Comparison of ENCODE assay signal across 20 mouse cellular contexts in the genomic region with DNA sequence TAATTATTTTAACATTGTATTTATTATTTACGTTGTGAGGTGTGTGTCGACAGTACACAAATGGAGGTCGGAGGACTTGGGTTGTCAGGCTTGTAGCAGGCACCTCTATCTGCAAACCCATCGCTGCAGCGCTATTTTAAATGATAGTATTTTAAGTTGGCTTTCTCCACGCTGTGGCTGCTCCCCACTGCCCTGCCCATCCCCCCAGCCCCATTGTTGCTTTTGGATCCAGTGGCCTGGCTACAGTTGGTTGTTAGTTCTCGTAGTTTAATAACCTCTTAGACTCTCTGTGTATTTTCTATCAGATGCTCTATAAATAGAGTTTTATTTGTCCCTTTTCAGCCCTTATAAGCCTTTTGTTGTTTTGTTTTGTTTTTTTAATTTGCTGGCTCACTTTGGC. TPM values are rescaled to one million over a fixed set of nuclear protein-coding genes. Genes with fewer than 3 reads are reported as not detected.
DNase-seq lines count a peak whose midpoint lies in the region; ATAC-seq and TF ChIP-seq lines count a peak whose summit lies in the region.
"Had no signal": no experiment of that assay in that cellular context is flagged by ENCODE, and none has a peak within 500 bp of the region (broad histone marks: within the 10 kb centered on the region; RNA-seq: fewer than 3 reads in every experiment).

No protein-coding gene starts in this region.

- 69% methylated on average over 7 of the region's 7 CpGs for WGBS in kidney, adult 2 months
- WGBS in lung, embryonic 14.5 days, result 50% methylated on average over 7 of the region's 7 CpGs
- 60% methylated on average over 7 of the region's 7 CpGs for WGBS in lung, adult 2 months

- no peak for ATAC-seq in lung, embryonic 14.5 days (ENCODE audit: insufficient read depth)

- H3K36me3 ChIP-seq in kidney, adult 2 months (ENCODE audit: control insufficient read depth, insufficient read depth, low read length), result no peaks in the 10 kb centered on the region
- no peaks in the 10 kb centered on the region for H3K36me3 ChIP-seq in lung, embryonic 14.5 days (ENCODE audit: insufficient read depth)
- H3K36me3 ChIP-seq: embryonic facial prominence, embryonic 12.5 days; forebrain, embryonic 12.5 days; heart, embryonic 15.5 days; hindbrain, embryonic 10.5 days had no signal

- intact Hi-C loops in heart, postnatal 36 days (cut with DNase I), result no loop called here

- H3K9ac ChIP-seq in lung, embryonic 14.5 days, result no peak overlapping the region
- H3K9ac ChIP-seq: embryonic facial prominence, embryonic 12.5 days; forebrain, embryonic 12.5 days; heart, embryonic 15.5 days had no signal

- H3K9me3 ChIP-seq in lung, embryonic 14.5 days (ENCODE audit: low read depth, low read length), result no peaks in the 10 kb centered on the region
- H3K9me3 ChIP-seq: embryonic facial prominence, embryonic 12.5 days; forebrain, embryonic 12.5 days; heart, embryonic 15.5 days; hindbrain, embryonic 10.5 days had no signal

- H3K27me3 ChIP-seq in kidney, adult 2 months (replicated peaks; ENCODE audit: control insufficient read depth, insufficient read depth, low read length), result no peaks in the 10 kb centered on the region
- H3K27me3 ChIP-seq in lung, embryonic 14.5 days (ENCODE audit: insufficient read depth, low read length), result no peaks in the 10 kb centered on the region
- H3K27me3 ChIP-seq: embryonic facial prominence, embryonic 12.5 days; forebrain, embryonic 12.5 days; heart, embryonic 15.5 days had no signal

- no peak overlapping the region for H3K4me2 ChIP-seq in lung, embryonic 14.5 days
- H3K4me2 ChIP-seq: embryonic facial prominence, embryonic 12.5 days; forebrain, embryonic 12.5 days; heart, embryonic 11.5 days; heart, embryonic 15.5 days had no signal

- H3K4me3 ChIP-seq in kidney, adult 2 months (ENCODE audit: insufficient read depth, low read depth, low read length), result no peak overlapping the region
- no peak overlapping the region for H3K4me3 ChIP-seq in lung, embryonic 14.5 days (ENCODE audit: low read depth, low read length)
- H3K4me3 ChIP-seq in lung, adult 2 months (replicated peaks; ENCODE audit: extremely low read depth, low read depth, low read length), result no peak overlapping the region
- H3K4me3 ChIP-seq: embryonic facial prominence, embryonic 12.5 days; forebrain, embryonic 12.5 days; heart, adult 2 months; heart, embryonic 15.5 days; hindbrain, embryonic 10.5 days had no signal

- DNase-seq in heart, adult 11 months, result peak; percentile 71
- DNase-seq in heart, postnatal 36 days, result no peak
- peak; percentile 8 to 29 for DNase-seq in kidney, postnatal 36 days
- no peak for DNase-seq in kidney, adult 2 months
- DNase-seq in lung, embryonic 14.5 days, result peak; percentile 45
- DNase-seq in lung, adult 2 months, result no peak
- peak; percentile 7 for DNase-seq in lung, postnatal 14 days
- no peak for DNase-seq in lung, postnatal 36 days
- DNase-seq: adrenal gland, postnatal 10 days; cerebellum, adult 11 months; cerebellum, adult 8-10 months; embryo, embryonic 11 days; gastrocnemius, postnatal 10 days; heart, adult 2 months; heart, postnatal 14 days had no signal

- TF ChIP-seq POLR2A in kidney, adult 2 months (IDR thresholded peaks at IDR 0.05; ENCODE audit: low read depth, low read length), result no peak
- TF ChIP-seq POLR2A in lung, adult 2 months (IDR thresholded peaks at IDR 0.05; ENCODE audit: borderline replicate concordance, extremely low read depth, low read depth, low read length), result no peak

- H3K27ac ChIP-seq in kidney, adult 2 months (ENCODE audit: insufficient read depth, low read depth, low read length), result no peak overlapping the region
- no peak overlapping the region for H3K27ac ChIP-seq in lung, embryonic 14.5 days (ENCODE audit: low read depth)
- H3K27ac ChIP-seq: embryonic facial prominence, embryonic 12.5 days; forebrain, embryonic 12.5 days; heart, adult 2 months; heart, embryonic 15.5 days; hindbrain, embryonic 10.5 days had no signal

- no peak for TF ChIP-seq CTCF in kidney, adult 2 months (conservative IDR thresholded peaks at IDR 0.05; ENCODE audit: insufficient read depth, insufficient read length, low read depth, low read length)
- no peak for TF ChIP-seq CTCF in lung, embryonic 14.5 days (IDR thresholded peaks at IDR 0.05; ENCODE audit: low read depth)
- no peak for TF ChIP-seq CTCF in lung, adult 2 months (IDR thresholded peaks at IDR 0.05; ENCODE audit: insufficient read depth, low read length)

- H3K4me1 ChIP-seq in kidney, adult 2 months (ENCODE audit: control insufficient read depth, insufficient read depth, low read length), result no peaks in the 10 kb centered on the region
- H3K4me1 ChIP-seq in lung, embryonic 14.5 days (ENCODE audit: insufficient read depth), result peaks cover 3% of the 10 kb centered on the region; the same call in 1 of the 2 replicates
- peaks cover 7% of the 10 kb centered on the region for H3K4me1 ChIP-seq in lung, adult 2 months (ENCODE audit: control insufficient read depth, insufficient read depth, low read length)
- H3K4me1 ChIP-seq: forebrain, embryonic 12.5 days had no signal

RNA-seq across cellular contexts. Expression of a gene that starts 48.7 kb away (rescaled TPM):
- 1 to 10 TPM; 1.3 to 1.4 TPM for total RNA-seq in heart, postnatal 36 days (2021)
- 1.5 and 1.9 TPM in 2 replicates for polyA plus RNA-seq in kidney, adult 2 months (2012; rRNA removed)
- 27.6 and 29.4 TPM in 2 replicates for polyA plus RNA-seq in lung, embryonic 14.5 days (2014; fragmentation: Nextera tagmentation; extraction: Ambion mirVana)
- 17.8 and 27.1 TPM in 2 replicates for polyA plus RNA-seq in lung, adult 2 months (2012; rRNA removed)

Comparison
In these comparisons a context has a peak if more than half of its experiments do, and no peak if none do; other contexts are left out.
1. DNase-seq: peak in heart, adult 11 months (single experiment), kidney, postnatal 36 days (2 of 2), lung, embryonic 14.5 days (single experiment) and lung, postnatal 14 days (single experiment); none in heart, postnatal 36 days (0 of 2), kidney, adult 2 months (single experiment), lung, adult 2 months (single experiment) and lung, postnatal 36 days (single experiment).